ENCODE assay signal across 15 mouse cellular contexts in the genomic region with DNA sequence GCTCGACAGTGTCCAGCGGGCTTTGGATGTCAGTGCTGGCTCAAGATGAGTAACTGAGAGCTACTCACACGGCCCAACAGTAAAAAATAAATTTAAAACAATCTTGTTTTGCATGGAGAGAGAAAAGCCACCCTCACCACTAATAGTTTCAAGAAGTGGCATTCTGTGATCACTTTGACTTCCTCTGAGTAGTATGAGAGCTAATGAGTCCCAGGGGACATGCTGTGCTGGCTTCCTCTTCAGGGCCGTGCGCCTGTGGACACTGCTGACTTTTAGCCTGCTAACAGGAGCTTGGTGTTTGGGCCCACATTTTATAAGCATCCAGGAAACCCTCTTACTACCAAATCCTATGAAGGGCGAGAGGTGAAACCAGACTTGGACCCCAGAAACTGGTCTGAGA. TPM values are rescaled to one million over a fixed set of nuclear protein-coding genes. Genes with fewer than 3 reads are reported as not detected.
DNase-seq lines count a peak whose midpoint lies in the region; ATAC-seq lines count a peak whose summit lies in the region.
"Had no signal": no experiment of that assay in that cellular context is flagged by ENCODE, and none has a peak within 500 bp of the region (broad histone marks: within the 10 kb centered on the region; RNA-seq: fewer than 3 reads in every experiment).

No protein-coding gene starts in this region.

- no peak overlapping the region for H3K9ac ChIP-seq in midbrain, embryonic 11.5 days (ENCODE audit: low read length)
- no peak overlapping the region for H3K9ac ChIP-seq in midbrain, embryonic 15.5 days
- H3K9ac ChIP-seq: forebrain, embryonic 15.5 days; lung, embryonic 14.5 days; neural tube, embryonic 13.5 days had no signal

- ATAC-seq in midbrain, embryonic 11.5 days (ENCODE audit: low FRiP score): no peak
- ATAC-seq in midbrain, embryonic 15.5 days (replicated peaks): no peak
- ATAC-seq: CD4-positive, CD25-positive, alpha-beta regulatory T cell, adult 4 months; forebrain, embryonic 15.5 days; hindbrain, embryonic 16.5 days had no signal

- no peaks in the 10 kb centered on the region for H3K27me3 ChIP-seq in midbrain, embryonic 11.5 days (ENCODE audit: control insufficient read depth, insufficient read depth, low read length)
- H3K27me3 ChIP-seq in midbrain, embryonic 15.5 days (replicated peaks): no peaks in the 10 kb centered on the region
- no peaks in the 10 kb centered on the region for H3K27me3 ChIP-seq in splenic B cell, adult 2 months (ENCODE audit: control insufficient read depth, insufficient read depth, low read length, poor library complexity, severe bottlenecking)
- H3K27me3 ChIP-seq in forebrain, embryonic 10.5 days (ENCODE audit: poor library complexity, severe bottlenecking): no peaks in the 10 kb centered on the region
- H3K27me3 ChIP-seq: forebrain, embryonic 15.5 days; neural tube, embryonic 13.5 days had no signal

- no peak overlapping the region for H3K4me3 ChIP-seq in midbrain, embryonic 11.5 days (ENCODE audit: low read depth, low read length)
- no peak overlapping the region for H3K4me3 ChIP-seq in midbrain, embryonic 15.5 days
- no peak overlapping the region for H3K4me3 ChIP-seq in forebrain, embryonic 10.5 days
- H3K4me3 ChIP-seq: forebrain, embryonic 15.5 days; heart, embryonic 10.5 days; neural tube, embryonic 13.5 days had no signal

- H3K27ac ChIP-seq in midbrain, embryonic 11.5 days (ENCODE audit: low read depth, low read length): no peak overlapping the region
- H3K27ac ChIP-seq in midbrain, embryonic 15.5 days: no peak overlapping the region
- H3K27ac ChIP-seq in forebrain, embryonic 10.5 days: no peak overlapping the region
- H3K27ac ChIP-seq: forebrain, embryonic 15.5 days; heart, embryonic 10.5 days; neural tube, embryonic 13.5 days had no signal

- no peaks in the 10 kb centered on the region for H3K4me1 ChIP-seq in midbrain, embryonic 11.5 days (ENCODE audit: control insufficient read depth, insufficient read depth, low read length)
- H3K4me1 ChIP-seq in midbrain, embryonic 15.5 days: no peaks in the 10 kb centered on the region
- H3K4me1 ChIP-seq in forebrain, embryonic 10.5 days: no peaks in the 10 kb centered on the region
- H3K4me1 ChIP-seq: forebrain, embryonic 15.5 days; heart, embryonic 10.5 days; neural tube, embryonic 13.5 days had no signal

- H3K4me2 ChIP-seq in midbrain, embryonic 11.5 days: no peak overlapping the region
- H3K4me2 ChIP-seq in midbrain, embryonic 15.5 days: no peak overlapping the region
- H3K4me2 ChIP-seq: forebrain, embryonic 15.5 days; lung, embryonic 14.5 days; neural tube, embryonic 13.5 days had no signal

- WGBS in midbrain, embryonic 11.5 days: 74% methylated on average over 6 of the region's 6 CpGs
- WGBS in midbrain, embryonic 15.5 days: 78% methylated on average over 6 of the region's 6 CpGs
- 79% methylated on average over 6 of the region's 6 CpGs for WGBS in forebrain, embryonic 10.5 days

- peak; percentile 21 for DNase-seq in gastrocnemius, adult 18-20 months (ENCODE audit: low spot score)
- no peak for DNase-seq in gastrocnemius, postnatal 10 days
- DNase-seq in midbrain, embryonic 11.5 days (ENCODE audit: low spot score, missing footprints): peak; percentile 82
- peak; percentile 6 for DNase-seq in adipocyte (ENCODE audit: low spot score)
- DNase-seq in splenic B cell, adult 2 months (ENCODE audit: low read depth, low spot score): peak; percentile 81
- no peak for DNase-seq in forebrain, embryonic 10.5 days (ENCODE audit: extremely low spot score, low spot score)
- DNase-seq: cerebellum, postnatal 36 days; lung, embryonic 14.5 days; right cerebral cortex, postnatal 4 days had no signal

- no peaks in the 10 kb centered on the region for H3K9me3 ChIP-seq in midbrain, embryonic 11.5 days (ENCODE audit: control insufficient read depth, low read length)
- no peaks in the 10 kb centered on the region for H3K9me3 ChIP-seq in midbrain, embryonic 15.5 days
- H3K9me3 ChIP-seq in forebrain, embryonic 10.5 days: no peaks in the 10 kb centered on the region
- H3K9me3 ChIP-seq: forebrain, embryonic 15.5 days; heart, embryonic 10.5 days; neural tube, embryonic 13.5 days had no signal

- no peaks in the 10 kb centered on the region for H3K36me3 ChIP-seq in midbrain, embryonic 11.5 days (ENCODE audit: control insufficient read depth, insufficient read depth, low read length)
- H3K36me3 ChIP-seq in midbrain, embryonic 15.5 days (replicated peaks): no peaks in the 10 kb centered on the region
- H3K36me3 ChIP-seq in splenic B cell, adult 2 months (ENCODE audit: control insufficient read depth, insufficient read depth, low read length, poor library complexity, severe bottlenecking): no peaks in the 10 kb centered on the region
- H3K36me3 ChIP-seq in forebrain, embryonic 10.5 days (replicated peaks): no peaks in the 10 kb centered on the region
- H3K36me3 ChIP-seq: forebrain, embryonic 15.5 days; heart, embryonic 10.5 days; neural tube, embryonic 13.5 days had no signal

RNA-seq across cellular contexts. Expression of a gene that starts 21.8 kb away (rescaled TPM):
- 1 to 10 TPM in 1 of 2 experiments, under 1 TPM in 1; 0.41 to 1.3 TPM for total RNA-seq in gastrocnemius, adult 18-20 months (2021)
- total RNA-seq in gastrocnemius, postnatal 10 days (2021): 1 to 10 TPM; 1.5 to 4.0 TPM
- polyA plus RNA-seq in midbrain, embryonic 11.5 days (2014; fragmentation: Nextera tagmentation; extraction: Ambion mirVana): 1.1 and 1.5 TPM in 2 replicates
- 2.0 and 2.6 TPM in 2 replicates for polyA plus RNA-seq in midbrain, embryonic 15.5 days (2015; fragmentation: Nextera tagmentation; extraction: Ambion mirVana)
- polyA plus RNA-seq in forebrain, embryonic 10.5 days (2016; fragmentation: Nextera tagmentation; extraction: Ambion mirVana): 2.3 and 2.5 TPM in 2 replicates
- polyA plus RNA-seq: CD4-positive, CD25-positive, alpha-beta regulatory T cell, adult 4 months had no signal

RNA-seq across cellular contexts. Expression of a gene that starts 50.4 kb away (rescaled TPM):
- total RNA-seq in gastrocnemius, adult 18-20 months (2021): under 1 TPM; 0.43 to 0.87 TPM
- total RNA-seq in gastrocnemius, postnatal 10 days (2021): 1 to 10 TPM; 1.3 to 4.1 TPM
- 0.14 and 0.38 TPM in 2 replicates for polyA plus RNA-seq in midbrain, embryonic 11.5 days (2014; fragmentation: Nextera tagmentation; extraction: Ambion mirVana)
- polyA plus RNA-seq in midbrain, embryonic 15.5 days (2015; fragmentation: Nextera tagmentation; extraction: Ambion mirVana): 0.17 and 0.30 TPM in 2 replicates
- polyA plus RNA-seq in forebrain, embryonic 10.5 days (2016; fragmentation: Nextera tagmentation; extraction: Ambion mirVana): 0.18 and 0.45 TPM in 2 replicates

Comparison
In these comparisons a context has a peak if more than half of its experiments do, and no peak if none do; other contexts are left out.
1. DNase-seq: peak in gastrocnemius, adult 18-20 months (single experiment), midbrain, embryonic 11.5 days (single experiment), adipocyte (single experiment) and splenic B cell, adult 2 months (single experiment); none in gastrocnemius, postnatal 10 days (single experiment) and forebrain, embryonic 10.5 days (single experiment).